Mouse (Mus musculus) right cerebral cortex, postnatal 4 days (tissue): ENCODE measurements around the gene Ston1.

Source experiments
- DNase-seq: peaks from one replicate; pipeline ENCODE4 v3.0.0-alpha.2; 2022

Ston1 gene

DNA sequence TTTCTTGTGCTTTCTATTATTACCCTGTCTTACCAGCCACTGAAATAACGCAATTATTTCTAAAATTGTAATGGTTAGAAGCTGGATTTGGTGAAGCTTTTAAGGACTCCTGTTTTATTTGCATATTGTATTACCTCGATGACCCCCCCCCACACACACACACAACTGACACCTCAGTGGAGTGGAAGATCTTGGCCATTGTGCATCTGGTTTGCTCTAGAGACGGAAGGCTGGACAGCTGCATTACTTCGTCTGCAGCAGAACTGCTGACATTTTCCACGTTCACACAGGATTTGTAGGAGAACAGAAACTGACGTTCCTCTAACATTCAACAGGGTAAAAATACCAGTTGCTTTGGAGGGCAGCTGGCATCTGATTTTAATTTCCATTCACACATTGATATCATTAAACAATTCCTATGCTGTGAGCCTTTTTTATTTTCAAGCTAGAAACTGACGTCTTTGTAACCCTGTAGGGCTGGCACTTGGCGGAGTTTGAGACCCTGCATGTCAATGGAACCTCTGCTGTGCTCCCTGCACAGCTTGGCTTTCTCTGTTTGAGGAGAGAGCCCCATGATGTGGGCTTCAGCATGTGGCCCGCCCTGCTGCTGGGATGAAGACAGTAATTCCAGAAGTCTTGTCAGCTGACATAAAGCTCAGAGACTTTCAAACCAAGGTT lies 99.3 kb downstream of the Ston1 start:
- DNase-seq = no peak

GRCm38 (mm10) chr17:88700901-88701300 lies 103.4 kb downstream of the Ston1 start:
- DNase-seq = no peak

DNA sequence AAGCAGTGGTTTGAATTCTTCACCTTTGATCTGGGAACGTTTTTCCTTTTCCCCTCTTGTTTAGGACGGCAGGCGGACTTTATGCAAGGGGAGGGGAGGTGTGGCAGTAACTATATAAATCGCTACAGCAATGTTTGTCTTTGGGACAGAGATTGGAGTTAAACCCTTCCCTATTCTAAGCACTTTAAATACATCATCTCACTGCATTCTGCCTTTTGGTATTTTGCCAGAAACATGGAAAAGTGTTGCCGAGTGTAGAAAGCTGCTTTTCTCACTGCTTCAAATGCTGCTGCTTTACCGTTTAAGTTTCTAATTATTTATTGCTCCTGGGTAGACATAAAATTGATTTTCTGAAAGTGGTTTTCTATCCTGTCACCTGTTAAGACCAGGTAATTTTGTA lies 104.9 kb downstream of the Ston1 start:
- DNase-seq = no peak

GRCm38 (mm10) chr17:88703112-88703511 lies 105.6 kb downstream of the Ston1 start:
- DNase-seq = no peak

GRCm38 (mm10) chr17:88706231-88706649 lies 108.8 kb downstream of the Ston1 start:
- DNase-seq = no peak
